Mouse (Mus musculus) cerebellum, adult 18-20 months (tissue): ENCODE measurements around the gene BC030867.

Experiments
- DNase-seq, 2 experiments: peaks; one replicate each; pipeline ENCODE4 v3.0.0; 2021

BC030867 gene

DNA sequence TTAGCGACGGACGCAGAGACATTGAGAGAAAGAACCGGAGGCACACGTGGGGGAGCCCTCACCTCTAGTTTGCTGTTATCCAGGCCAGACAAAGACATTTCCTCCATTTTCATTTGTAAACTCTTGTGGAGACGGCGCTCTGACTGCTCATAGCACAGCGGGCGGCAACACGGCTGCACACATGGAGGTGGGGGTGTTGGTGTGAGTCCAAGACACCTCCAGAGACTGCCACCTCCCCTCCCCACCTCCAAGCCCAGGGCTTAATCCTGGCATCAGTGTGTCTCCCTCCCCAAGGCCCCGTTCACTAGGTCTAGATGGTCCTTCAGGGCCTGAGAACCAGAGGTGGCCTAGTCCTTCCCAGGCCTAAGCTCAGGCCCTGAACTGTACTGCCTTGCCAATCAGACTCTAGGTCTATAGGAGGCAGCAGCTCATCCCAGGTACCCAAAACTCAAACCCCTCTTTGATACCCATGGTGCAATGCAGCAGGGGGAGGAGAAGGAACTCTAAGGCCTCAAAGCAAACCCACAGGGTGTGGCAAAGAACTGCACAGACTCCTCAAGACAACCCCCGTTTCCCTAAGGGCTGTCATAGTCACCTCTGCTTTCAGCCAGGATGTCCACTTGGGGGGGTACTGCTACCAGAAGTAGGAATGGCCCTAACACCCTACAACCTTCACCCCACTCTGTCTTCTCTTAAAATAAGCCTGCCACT lies 46.4 kb downstream of the BC030867 start:
- peak; percentile 34 to 47 for DNase-seq

- peak in 1 of 2 experiments; percentile 54 for DNase-seq
Observed at GRCm38 (mm10) chr11:102295598-102296471, 47.2 kb downstream of the BC030867 start.

- peak; percentile 97 to 100 for DNase-seq
Observed at GRCm38 (mm10) chr11:102296491-102297472, 48.1 kb downstream of the BC030867 start, which contains the start of gene Atxn7l3. Gene Atxn7l3, minus strand, starts transcription at chr11:102296631.

DNA sequence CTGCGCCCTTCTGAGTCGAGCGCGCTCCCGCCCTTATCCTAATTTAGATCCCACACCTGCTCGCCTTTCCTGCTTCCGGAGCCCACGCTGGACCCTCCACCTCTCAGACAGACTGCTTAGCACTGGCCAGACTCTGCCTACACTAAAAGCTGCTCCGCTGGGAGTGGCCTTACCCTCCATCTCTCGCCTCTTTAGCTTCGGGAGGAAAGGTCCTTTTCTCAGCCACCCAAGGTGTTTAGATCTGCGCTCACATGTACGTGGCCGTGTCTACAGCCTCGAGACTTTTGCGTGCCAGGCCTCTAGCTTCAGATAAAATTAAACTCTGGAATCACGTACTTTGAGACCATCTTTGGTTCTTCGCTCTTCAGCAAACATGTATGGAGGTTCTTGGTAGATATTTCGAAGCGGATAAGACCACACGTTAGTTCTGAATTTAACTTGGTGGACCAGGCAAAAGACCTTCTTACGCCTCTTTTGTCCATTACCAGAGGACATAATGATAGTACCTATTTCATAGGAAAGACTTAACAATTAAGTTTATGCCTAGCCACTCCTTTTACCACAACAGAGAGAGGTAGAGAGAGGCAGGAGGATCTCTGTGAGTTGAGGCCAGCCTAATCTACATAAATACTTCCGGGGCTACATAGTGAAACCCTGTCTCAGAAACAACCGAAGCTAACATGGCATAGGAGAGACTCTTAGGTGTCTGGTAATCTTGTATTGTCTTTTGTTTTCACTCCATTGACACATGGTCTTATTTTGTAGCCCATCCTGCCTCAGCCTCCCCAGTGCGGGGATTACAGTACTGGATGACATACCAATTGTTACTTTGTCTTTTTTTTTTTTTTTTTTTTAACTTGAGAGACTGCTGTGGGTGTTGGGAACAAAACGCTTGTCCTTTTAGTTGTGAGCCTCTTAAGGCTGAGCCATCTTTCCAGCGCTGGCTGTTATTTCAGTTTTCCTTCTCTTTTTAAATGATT lies 49.2 kb downstream of the BC030867 start:
- DNase-seq: no peak

GRCm38 (mm10) chr11:102299839-102300238 lies 51.2 kb downstream of the BC030867 start:
- DNase-seq: peak; percentile 52 to 57

GRCm38 (mm10) chr11:102304141-102304540 lies 55.5 kb downstream of the BC030867 start:
- no peak for DNase-seq

DNA sequence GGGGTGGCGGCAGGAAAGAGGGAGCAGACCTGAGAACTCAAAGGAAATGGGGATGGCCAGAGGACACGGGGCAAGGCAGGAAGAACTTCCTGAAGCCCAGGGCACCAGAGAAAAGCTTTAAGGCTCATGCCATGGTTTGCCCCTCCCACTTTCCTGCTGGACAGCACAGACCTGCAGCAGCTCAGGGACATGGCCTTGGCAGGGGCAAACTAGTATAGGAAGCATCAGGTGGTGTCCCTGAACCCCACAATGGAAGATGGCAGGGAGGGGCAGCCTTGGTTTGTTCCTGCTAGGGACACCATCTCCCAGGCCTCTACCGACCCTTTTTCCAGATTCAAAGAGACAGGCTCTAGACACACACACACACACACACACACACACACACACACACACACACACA lies 56.7 kb downstream of the BC030867 start:
- DNase-seq: no peak

- no peak for DNase-seq
Observed at GRCm38 (mm10) chr11:102308104-102308503, 59.4 kb downstream of the BC030867 start.

DNA sequence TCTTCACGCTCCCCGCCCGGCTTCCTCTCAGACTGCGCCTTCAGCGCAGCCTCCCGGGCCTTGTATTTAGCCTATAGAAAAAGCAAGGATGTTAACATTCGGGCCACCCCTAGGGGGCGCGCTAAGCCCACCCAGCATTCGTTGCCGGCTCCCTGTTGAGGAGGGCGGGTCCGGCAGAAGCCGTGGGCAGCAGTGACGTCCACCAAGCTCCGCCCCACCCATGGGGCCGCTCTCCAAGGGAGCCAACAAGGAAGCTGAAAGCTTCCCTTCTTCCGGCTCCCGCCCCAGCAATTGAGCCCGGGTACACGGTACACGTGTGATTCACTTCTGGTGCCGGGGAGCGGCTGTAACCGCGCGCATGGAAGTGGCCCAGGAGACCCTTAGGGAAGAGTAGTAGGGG lies 60.3 kb downstream of the BC030867 start:
- peak; percentile 93 to 96 for DNase-seq

DNA sequence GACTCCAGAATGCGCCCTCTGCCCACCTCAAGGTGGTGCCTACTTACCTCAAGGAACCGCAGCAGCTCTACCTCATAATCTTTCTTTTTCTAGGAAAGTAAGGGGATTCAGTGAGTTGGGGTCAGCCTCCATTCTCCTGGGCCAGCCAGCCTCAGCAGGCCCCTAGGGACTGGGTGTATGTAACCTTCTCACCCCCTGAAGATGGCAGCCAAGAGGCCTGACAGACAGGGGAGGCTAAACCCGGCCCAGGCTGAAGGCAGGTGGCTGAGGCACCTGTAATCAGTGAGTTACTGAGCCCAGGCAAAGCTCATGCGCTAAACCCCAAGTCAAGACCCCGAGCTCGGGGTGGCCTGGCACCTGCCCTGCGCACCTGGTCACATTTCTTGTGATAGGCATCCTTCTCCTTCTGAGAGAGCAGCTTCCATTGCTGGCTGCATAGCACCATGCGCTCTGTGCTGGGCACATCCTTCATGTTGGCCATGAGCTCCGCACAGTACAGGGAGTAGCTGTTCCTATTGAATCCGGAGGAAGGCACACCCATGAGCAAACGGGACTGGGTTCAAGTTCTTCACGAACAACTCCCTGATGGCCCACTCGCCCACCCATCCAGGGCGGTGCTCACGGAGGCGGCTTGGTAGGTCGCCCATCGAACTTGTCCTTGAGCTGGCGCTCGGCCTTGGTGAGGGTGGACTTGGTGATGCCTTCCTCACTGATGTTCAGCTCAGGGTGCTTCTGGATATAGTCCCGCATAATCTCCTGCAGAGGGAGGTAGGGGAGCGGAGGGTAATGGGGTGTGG lies 61.3 kb downstream of the BC030867 start:
- DNase-seq: peak in 1 of 2 experiments; percentile 12

DNA sequence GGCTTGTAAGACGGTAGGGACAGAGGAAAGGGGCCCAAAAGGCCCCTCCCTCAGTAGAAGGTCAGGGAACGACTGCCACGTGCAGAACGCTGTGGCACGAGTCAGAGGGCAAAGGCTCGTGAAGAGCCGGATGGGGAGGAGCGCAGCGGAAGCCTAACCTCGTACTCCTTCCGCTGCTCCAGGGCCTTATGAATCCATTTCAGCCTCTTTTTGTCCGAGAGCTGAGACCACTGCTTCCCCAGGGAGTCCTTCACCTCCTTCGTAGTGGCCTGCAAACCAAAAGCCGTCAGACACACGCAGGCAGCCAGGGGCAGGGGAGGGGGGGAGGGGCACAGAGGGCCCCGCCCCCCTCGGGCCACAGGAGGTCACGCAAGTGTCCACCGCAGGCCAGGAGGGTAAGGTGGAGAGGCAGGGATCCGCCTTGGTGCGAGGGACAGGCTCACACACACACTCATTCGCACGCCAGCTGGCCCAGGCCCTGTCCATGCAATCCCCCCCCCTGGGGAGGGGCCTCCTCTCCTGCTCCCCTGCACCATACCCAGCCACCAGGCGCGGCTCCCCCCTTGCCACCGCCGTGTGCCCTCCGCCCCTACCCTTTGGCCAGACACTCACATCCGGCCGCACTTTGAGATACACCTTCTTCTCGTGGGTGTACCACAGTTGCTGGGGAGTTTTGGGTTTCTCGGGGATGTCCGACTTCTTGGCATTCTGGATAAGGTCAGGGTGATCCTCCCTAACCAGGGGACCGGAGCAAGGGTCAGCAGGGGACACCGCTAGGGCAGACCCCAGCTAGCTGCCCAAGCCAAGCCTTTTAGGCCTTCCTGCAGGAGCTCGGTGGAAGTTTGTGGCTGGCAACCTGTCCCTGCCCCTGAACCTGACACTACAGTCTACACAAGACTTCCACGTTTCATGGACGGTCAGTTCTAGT lies 62.4 kb downstream of the BC030867 start:
- no peak for DNase-seq

- no peak for DNase-seq
Observed at GRCm38 (mm10) chr11:102311966-102312365, 63.3 kb downstream of the BC030867 start.

DNA sequence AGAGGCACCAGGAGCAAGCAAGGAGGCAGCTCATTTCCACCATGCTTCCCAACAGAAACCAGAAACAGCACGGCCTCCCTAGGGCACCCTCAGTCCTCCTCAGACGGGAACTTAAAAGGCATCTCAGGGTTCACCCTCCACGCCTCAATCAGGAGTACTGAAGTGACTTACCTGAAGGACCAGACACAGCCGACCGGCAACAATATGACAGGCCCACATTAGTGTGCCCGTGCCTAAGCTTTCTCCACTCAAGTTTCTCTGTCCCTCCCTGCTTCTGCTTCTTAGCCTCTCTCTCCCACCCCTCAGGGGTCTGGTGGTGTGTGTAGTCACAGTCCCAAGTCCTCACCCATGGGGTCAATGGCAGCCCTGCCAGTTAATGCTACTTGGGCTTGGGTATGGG lies 63.9 kb downstream of the BC030867 start:
- no peak for DNase-seq

GRCm38 (mm10) chr11:102314321-102314720 lies 65.6 kb downstream of the BC030867 start:
- DNase-seq: no peak
